Mouse (Mus musculus): ENCODE data around the gene Rapgef2.
"Not testable (repeated sequence)": the region's sequence is repeated elsewhere in the genome, so short reads cannot be mapped to it uniquely, and the experiment has no call there.

The Rapgef2 gene

DNA sequence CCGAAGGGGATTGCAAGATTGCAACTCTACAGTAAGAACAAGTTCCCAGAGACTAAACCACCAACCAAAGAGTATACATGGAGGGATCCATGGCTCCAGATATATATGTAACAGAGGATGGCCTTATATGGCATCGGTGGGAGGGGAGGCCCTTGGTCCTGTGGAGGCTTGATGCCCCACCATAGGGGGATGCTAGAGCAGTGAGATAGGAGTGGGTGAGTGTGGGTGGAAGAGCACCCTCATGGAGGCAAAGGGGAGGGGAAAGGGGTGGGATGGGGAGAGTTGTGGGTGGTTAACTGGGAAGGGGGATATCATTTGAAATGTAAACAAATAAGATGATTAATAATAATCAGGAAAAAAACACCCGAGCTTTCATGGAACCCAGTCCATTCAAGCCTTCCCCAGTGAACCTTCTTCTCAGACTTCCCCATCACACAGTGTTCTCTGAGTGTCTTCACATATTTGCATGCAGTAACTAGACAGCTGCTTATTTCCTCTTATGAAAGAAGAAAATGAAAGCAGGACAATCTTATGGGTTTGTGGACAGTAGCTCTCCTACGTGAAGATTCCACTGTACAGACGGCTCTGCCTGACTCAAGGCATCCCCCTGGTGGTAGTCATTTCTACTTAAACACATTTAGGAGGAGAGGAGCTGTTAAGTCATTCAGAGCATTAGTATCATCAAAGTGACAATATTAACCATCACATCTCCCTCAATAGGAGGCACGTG lies 89.4 kb downstream of the Rapgef2 start:
- DNase-seq, result peak; percentile 70

DNA sequence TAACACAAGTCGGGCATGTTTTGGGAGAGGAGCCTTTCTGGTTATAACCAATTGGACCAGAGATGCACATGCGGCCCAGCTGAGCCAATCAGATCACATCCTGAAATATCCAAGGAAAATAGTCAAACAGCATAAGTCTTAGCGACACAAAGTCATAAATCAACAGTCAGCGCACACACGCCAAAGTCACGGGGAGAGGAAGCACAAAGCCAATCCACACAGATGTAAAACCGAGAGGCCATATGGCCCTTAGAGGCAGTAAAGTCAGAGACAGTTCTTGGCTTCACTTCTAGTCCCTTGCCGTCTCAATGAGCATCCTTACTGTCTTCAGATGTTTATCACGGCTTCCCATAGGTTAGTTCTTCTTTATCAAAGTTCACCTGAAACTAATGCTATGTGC lies 91.0 kb downstream of the Rapgef2 start:
- no peak for DNase-seq

DNA sequence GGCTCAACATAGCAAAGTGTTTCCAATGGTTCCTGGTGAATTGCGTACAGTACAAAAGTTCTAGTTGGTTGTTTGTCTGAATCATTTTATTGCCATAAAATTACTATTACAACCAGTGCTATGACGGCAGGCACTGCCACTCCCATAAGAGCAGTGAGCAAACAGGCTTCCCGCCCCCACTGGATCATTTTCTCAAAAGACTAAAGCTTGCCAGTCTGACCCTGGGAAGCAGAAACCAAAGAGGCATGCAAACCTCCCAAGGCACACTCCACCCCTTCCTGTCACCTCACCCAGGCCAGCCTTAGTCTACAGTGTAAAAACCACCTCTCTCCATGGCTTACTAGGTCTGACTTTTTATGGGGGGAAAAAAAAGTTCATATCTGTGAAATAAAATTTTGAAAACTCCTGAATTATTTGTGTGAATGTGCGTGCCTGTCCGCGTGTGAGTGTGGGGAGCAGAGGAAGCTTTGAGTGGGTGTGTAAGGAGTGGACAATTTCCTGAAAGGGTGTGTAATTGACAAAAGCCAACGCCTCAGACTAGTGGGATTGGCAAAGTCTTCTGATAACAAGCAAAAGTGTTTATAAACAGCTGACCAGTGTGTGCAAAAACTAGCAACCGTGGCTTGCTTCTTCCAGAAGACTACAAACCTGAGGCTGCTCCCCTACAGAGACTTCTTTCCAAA lies 92.1 kb downstream of the Rapgef2 start:
- DNase-seq, result no peak

DNA sequence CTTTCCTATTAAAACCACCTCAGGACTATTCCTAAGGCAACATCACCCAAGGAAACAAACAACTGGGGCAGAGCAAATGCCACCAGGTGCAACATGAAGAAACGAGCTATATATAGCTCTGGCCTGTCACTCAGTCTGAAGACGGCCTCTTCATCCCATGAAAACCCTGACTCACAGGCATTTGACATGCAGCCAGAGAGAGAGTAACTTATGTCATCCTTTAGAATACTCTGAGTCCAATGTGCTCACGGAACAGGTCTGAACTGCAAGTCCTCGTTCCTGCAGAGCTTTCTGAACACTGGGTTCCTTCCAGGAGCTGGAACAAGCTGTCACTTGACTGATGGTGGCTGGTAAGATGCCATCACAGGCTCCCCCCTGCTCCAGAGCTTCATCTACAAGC lies 93.3 kb downstream of the Rapgef2 start:
- no peak for DNase-seq

DNA sequence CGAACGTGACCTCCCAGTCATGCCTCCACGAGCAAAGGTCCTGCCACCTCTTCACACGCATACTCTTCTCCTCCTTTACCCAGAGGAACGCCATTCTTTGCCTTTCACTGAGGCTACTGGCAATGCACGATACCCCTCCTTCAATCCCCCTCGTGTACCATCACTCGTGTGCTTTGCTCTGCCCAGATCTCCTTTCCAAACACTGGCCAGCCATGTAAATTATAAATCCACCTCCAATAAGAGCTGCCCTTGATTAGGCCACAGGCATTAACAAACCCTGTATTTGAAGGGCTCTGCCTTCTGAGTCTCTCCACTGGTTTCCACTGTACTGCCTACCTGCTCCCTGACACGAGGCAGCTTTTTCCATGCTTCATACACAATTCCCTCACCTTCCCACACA lies 94.3 kb downstream of the Rapgef2 start:
- DNase-seq, result no peak

DNA sequence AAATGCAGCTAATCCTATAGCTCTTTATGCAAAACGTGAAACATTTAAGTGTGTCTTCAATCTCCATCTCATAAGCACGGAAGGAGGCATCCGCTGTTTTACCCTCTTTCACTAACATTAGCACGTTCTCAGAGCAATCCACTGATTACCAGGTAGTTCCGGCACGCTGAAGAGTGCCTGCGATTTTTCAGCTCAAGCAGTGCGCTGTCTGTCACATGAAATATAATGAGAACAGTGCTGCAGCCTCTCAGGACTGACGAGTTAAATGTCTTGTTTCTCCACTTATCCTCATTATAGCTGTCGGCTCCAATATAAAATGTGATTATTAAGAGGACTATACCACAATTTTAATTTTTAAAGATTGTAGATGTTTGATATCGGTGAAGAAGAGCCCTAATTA lies 94.8 kb downstream of the Rapgef2 start:
- no peak for DNase-seq

DNA sequence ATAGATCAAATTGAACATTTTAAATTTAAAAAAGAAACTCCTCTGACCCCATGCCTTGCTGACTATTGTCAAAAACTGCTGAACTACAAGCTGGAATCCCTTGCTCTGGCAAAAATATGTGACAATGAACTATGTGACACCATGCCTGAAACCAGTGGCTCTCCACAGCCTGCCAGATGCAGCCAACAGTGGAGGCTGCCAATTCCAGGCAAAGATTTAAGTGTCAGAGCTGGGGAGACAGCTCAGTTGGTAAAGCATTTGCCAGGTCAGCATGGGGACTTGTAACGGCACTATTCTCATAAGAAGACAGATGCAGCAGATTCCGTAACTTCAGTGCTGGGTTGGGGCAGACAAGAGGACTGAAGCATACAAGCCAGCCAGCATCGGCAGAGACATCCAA lies 95.9 kb downstream of the Rapgef2 start:
- DNase-seq, result no peak

DNA sequence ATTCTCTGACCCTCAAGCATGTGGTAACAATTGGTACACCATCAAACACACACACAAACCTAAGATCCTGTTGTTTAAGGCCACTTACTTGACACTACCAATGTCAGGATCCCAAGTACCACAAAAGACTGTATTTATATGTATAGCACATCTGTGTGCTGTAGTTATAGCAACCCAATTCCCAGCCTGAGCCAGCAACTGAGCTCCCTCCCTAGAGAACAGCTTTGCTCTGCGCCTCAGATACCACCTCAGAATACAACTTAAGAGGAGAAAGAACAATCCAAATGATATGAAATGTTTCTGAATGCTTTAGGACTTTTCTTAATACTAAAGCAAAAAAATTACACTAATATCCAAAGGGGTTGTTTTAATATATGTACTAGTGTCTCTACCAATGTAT lies 98.4 kb downstream of the Rapgef2 start:
- DNase-seq, result no peak

DNA sequence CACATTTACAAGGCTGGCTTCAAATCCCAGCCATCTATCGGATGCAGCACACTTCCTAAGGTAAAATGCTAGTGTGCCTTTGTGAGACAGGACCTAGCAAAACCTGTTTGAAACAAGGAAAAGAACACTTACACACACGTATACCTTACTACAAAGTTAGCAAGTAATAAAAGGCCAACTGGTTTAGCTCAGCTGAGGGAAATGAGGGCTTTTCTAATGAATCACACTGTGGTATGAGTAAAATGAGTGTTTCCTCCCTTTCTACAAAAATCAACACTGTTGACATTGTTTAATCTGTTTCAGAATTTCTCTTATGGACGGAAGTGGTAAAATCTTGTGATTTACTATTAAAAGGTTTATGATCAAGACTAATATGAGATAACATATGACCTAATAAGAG lies 104.0 kb downstream of the Rapgef2 start:
- no peak for DNase-seq

DNA sequence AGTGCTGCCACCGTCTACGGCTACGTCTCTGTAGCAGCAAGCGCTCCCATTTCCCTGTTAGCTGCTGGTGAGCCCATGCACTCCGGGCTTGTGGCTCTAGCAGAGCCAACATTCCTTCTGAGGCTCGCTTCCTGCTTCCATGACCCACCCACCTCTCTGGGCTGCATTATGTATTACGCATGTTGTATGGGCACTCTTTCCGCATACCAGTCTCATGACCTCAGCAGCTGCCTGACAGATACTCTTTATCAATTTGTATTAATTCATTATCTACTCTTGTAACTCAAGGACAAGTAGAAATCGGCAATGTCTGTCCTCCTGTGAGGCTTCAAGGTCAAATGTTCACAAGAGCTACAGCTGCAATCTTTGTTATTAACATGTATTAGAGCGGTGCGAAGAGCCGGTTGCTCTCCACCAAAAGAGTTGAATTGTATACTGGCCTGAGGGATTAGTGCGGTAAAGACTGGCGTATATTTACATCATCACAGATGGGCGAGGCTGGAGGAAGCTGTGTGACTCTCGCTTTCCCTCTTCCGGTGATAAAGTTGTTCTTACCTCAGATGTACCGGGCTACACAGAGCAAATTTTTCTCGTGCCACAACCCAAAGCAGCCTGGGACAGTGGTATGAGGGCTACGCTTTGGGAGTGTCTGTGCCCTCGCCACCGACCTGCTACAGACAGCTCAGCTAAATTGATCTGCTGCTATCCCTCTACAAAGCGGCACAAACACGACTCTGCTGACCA lies 104.9 kb downstream of the Rapgef2 start:
- peak; percentile 82 for DNase-seq

DNA sequence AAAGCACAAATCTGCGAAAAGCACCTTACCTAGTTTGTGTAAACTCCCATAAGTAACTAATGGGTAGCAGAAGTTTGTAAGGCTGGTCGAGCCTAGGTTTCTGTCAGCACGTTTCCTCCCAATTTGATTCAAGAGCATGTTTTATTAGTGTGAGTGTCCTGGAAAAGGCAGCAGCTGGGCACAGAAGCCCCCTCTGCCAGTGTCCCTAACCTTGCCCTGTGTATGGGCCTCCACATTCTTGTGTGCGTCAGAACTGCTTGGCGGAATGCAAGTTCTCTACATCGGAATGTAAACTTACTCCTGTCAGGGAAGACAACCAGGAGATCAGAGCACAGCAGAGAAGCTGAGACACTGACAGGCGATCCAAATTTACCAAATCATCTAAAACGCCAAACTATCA lies 106.2 kb downstream of the Rapgef2 start:
- no peak for DNase-seq

DNA sequence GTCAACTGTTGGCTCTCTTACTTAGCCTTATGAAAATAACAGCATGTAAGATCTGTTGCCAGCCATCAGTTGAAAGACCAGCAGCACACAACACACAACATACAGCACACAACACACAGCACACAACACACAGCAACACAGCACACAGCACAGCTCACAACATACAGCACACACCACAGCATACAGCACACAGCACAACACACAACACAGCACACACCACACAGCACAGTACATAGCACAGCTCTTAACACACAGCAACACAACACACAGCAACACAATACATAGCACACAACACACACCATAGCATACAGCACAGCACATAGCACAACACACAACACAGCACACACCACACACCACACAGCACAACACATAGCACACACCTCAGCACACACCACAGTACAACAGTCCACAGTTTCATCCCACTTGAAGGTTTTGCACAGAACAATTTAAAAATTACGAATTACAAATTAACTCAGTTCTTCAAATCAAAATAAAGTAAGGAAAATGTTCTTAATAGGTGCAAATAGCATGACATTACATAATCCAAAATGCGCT lies 106.7 kb downstream of the Rapgef2 start:
- no peak for DNase-seq

DNA sequence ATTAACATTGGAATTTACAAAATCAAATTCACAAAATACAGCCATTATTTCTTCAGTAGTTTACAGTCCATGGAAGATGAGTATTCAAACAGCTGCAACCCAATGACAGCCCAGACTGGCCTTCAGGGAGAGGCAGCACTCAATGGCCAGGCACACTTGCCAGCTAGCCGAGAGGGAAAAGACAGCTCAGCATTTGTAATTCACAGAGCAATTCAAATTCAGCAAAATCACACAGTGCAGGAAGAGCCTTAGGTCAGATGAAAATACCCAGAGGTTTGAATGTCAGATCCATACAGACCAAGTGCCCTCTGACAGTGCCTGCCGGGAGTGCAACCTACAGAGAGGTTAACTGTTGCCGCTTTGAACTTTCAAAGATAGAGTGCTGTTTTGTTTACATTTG lies 107.6 kb downstream of the Rapgef2 start:
- no peak for DNase-seq

DNA sequence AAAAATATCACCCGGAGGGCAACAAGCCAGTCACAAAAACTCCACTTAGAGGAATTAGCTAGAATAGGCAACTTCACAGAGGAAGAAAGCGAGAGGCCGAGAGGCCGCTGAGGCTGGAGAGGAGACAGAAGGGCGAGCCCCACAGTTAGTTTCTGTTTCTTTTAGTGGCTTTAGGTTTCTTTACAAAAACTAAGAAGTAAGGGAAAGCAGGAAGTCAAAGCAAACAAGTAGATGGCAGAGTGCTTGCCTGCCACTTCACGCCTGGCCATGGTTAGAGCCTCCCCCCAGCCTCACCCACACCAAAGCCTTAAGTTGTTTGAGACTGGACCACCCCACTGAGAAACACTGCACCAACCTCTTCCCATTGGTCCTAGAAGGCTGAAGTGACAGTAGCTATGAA lies 108.2 kb downstream of the Rapgef2 start:
- DNase-seq, result peak; percentile 28

DNA sequence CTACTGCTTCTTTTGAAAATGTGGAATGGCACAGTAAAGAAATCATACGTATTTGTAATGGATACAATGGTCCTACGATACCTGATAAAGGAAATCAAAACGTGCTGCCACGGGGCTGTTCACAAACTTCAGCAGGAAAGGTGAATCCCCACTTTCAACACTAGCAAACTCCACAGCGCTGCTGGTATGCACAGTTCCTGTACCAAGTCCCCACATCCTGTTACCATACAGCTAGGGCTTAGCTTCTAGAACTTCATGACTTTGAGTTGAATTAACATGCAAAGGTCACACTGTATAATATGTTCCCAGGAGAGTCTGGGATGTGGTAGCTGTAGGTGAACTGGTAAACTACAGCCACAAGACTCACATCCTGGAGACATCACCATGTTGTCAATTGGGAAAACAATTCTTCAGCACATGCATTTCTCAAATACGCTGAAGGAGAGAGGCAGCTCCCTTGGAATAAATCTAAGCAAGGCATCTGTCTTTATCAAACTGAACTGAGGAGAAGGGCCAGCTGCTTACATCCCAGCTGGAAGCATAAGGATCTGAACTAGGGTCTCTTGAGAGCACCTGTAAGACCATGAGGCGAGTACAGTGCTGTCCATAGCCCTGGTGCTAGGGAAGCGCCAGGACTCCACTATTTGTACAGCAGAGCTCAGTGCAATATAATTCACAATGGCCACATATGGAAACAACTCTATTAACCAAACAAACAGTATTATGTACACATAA lies 109.0 kb downstream of the Rapgef2 start:
- no peak for DNase-seq

DNA sequence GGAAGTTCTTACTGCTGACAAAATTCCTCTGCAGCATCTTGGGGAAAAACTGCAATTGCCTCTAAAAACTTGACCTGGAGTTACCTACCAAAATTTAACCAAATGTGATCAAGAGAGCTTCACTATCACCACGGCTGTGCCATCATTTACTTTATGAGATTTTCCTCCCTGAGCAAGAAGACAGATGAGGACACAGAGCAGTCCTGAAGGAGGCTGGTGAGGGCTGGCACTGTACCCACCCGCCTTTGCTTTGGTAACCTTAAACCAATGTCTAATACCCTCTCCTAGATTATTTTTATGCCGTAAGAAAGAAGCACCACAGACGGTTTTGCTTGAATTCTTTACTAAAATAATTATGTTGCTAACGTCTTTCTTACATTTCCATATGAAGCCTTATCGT lies 112.1 kb downstream of the Rapgef2 start:
- no peak for DNase-seq

DNA sequence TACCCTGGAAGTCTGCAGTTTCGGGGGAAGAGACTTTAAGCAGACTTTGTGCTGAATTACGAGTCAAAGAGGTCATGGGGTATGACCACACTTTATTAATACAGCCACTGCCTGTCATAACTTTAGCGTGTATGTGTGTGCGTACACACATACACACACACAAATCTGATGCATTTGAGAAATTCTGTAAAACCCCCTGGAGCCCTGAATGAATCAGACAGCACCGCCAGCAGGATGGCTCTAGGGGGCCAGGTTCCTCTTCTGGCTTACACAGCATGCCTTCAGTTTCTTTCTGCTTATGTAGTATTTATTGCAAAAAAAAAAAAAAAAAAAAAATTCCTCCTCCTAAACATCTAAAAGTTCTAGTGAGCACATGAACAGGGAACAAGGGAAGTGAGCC lies 113.0 kb downstream of the Rapgef2 start:
- DNase-seq, result no peak

DNA sequence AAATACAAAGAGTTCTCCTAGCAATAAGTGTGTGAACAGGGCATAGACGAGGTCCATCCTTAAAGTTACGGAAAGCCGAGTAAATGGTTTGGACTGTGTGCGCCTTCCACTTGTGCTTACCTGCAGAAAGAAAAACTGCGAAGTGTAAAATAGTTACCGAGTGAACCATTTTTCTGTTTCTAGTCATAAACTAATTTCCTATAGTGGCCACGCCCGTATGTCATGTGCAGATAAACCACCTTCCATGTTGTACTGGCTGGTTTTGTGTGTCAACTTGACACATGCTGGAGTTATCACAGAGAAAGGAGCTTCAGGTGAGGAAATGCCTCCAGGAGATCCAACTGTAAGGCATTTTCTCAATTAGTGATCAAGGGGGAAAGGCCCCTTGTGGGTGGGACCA lies 115.2 kb downstream of the Rapgef2 start:
- not testable (repeated sequence) for DNase-seq

DNA sequence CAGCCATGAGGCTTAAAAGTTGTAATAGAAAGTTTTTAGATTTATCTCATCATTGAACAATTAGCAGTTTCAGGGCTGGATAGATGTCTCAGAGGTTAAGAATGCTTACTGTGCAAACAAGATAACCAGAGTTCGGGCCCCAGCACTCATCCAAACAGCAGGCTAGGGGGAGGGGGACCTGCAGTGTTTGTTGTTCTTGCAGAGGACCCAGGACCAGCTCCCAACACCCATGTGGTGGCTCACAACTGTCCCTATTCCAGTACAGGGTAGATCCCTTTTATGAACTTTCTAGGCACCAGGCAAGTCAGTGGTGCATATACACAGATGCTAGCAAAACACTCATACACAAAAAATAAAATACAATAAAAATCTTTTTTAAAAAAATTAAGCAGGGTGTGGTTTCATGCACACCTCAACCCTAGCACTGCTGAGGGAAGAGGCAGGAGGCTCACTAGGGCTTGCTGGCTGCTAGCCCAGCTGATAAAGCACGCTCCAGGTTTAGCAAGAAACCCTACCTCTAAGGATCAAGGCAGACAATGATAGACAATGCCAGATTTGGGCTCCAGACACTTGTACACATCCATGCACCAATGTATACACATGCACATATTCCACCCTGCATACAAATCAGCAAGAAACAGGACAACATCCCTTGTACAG lies 118.0 kb downstream of the Rapgef2 start:
- no peak for DNase-seq

DNA sequence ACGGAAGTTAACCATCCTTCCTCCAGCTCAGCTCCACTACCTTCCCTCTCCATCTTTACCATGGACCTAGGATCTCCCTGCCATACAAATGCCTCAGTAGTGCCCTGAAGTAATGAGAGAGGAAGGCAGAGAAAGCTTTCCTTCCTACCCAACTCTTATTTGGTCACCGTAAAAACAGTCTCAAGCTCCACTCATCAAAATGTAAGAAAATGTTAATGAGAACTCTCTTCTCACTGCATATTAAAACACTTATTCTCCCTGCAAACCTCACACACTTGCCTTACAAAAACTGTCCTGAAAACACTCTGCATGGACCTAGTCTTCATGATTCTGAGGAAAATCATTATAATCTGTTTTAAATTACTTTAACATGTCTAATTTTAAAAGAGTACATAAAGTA lies 118.7 kb downstream of the Rapgef2 start:
- DNase-seq, result no peak

DNA sequence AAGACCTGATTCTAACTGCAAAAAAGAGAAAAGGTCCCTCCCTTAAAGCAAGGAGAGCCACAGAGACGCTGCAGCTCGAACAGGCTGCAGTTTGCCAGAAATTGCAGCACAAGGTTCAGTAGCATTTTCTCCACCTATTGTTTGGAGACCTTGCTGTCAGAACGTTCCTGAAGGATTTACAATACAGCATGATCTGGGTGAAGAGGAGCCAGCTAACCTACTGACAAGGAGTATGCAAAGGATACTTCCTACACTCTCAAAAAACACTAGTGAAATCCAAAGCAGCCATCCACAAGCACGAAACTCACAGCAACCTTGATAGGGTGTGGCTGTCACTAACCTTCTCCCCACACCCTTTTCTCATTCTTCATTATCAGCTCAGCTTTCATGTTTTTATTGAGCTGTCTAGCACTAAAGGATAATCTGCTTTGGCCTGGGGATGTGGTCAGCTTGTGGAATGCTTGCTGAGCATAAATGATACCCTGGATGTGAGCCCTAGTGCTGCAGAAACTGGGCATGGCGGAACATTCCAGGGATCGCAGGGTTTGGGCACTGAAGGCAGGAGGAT lies 124.4 kb downstream of the Rapgef2 start:
- no peak for DNase-seq

DNA sequence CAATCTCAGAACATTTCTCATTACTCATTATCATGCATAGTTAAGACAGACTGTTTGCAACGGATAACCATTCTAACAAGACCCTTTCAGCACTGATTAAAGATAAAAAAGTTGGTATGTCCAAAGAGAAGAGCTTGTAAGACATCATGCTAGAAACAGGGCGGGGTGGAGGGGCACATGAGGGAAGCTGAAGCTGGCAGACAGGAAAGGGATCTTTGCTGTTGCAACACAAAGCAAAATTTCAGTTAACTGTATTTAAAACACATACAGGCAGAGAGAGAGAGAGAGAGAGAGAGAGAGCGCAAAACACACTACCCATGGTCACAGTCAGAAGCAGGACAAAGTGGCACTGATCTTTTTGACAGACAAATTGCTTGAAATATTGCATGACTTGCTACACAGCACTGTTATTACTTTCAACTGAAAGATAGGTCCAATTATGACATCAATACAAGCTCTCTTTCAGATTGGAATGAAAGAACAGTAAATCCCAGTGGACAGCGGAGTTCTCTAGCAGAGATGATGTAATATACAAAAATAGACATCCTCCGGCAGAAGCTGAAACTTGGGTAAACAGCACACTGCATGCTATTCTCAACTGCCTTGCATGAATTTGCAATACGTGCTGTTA lies 125.1 kb downstream of the Rapgef2 start:
- no peak for DNase-seq

Data from kidney, postnatal 14 days (tissue).